Mouse (Mus musculus) neural tube, embryonic 14.5 days (tissue): Measurements from ENCODE around the gene H2al1f. TPM values are rescaled to one million over a fixed set of nuclear protein-coding genes. Genes with fewer than 3 reads are reported as not detected.
"Not testable (repeated sequence)": the region's sequence is repeated elsewhere in the genome, so short reads cannot be mapped to it uniquely, and the experiment has no call there.

Experiments
- ATAC-seq: fragments of 200-750 bp; cut with Nextera tagmentation; 2 replicates; pipeline ENCODE4 v1.8.0; 2017; ENCODE audit warnings: low read depth, mild to moderate bottlenecking, moderate TSS enrichment, moderate library complexity
- H3K27ac ChIP-seq: fragments of 300-500 bp; sonication (generic); 2 replicates; pipeline ENCODE4 v1.5.1; 2014; ENCODE audit warnings: low read depth, mild to moderate bottlenecking, control low read depth, low read length, moderate library complexity, mixed read lengths
- H3K27me3 ChIP-seq: fragments of 300-500 bp; sonication (generic); 2 replicates; pipeline ENCODE4 v1.6.1; 2014; ENCODE audit warnings: low read length; ENCODE audit not compliant: control insufficient read depth, insufficient read depth
- H3K36me3 ChIP-seq: fragments of 300-500 bp; sonication (generic); 2 replicates; pipeline ENCODE4 v1.6.1; 2014; ENCODE audit warnings: low read length, mixed read lengths; ENCODE audit not compliant: control insufficient read depth, insufficient read depth
- H3K4me1 ChIP-seq: fragments of 300-500 bp; sonication (generic); 2 replicates; pipeline ENCODE4 v1.6.1; 2014; ENCODE audit warnings: low read length; ENCODE audit not compliant: control insufficient read depth, insufficient read depth
- H3K4me2 ChIP-seq: fragments of 300-500 bp; sonication (generic); 2 replicates; pipeline ENCODE4 v1.6.1; 2014; ENCODE audit warnings: mild to moderate bottlenecking, low read depth, low read length, control low read depth
- H3K4me3 ChIP-seq: fragments of 300-500 bp; sonication (generic); 2 replicates; pipeline ENCODE4 v1.5.1; 2014; ENCODE audit warnings: low read depth, low read length, control low read depth, mixed read lengths
- H3K9ac ChIP-seq: fragments of 300-500 bp; sonication (generic); replicated peaks from 2 replicates; pipeline ENCODE4 v1.6.1; 2014; ENCODE audit warnings: low read depth, mild to moderate bottlenecking, control low read depth, low read length, mixed read lengths
- H3K9me3 ChIP-seq: fragments of 300-500 bp; sonication (generic); 2 replicates; pipeline ENCODE4 v1.6.1; 2016; ENCODE audit warnings: low read length; ENCODE audit not compliant: control insufficient read depth
- WGBS: fragments of 180-500 bp; shearing (Covaris S2); extraction: QIAGEN DNeasy Blood & Tissue Kit; methylation state at CpG from one replicate; pipeline ENCODE4 v1.1.7; 2014; 5-methylcytosine and 5-hydroxymethylcytosine counted together
- polyA plus RNA-seq: library from polyadenylated mRNA; unstranded; fragments of >200 nt; fragmentation: Nextera tagmentation; extraction: Ambion mirVana; gene quantifications from 2 replicates; pipeline ENCODE4 v1.2.1, GENCODE M21; 2014

H2al1f gene
- polyA plus RNA-seq = not detected in 2 replicates

- not testable (repeated sequence) for H3K36me3 ChIP-seq, H3K9ac ChIP-seq, H3K4me2 ChIP-seq, H3K9me3 ChIP-seq, H3K4me1 ChIP-seq, ATAC-seq, H3K27me3 ChIP-seq, H3K4me3 ChIP-seq, H3K27ac ChIP-seq
- WGBS = no CpG with 5 or more reads among the region's 6 CpGs
These were observed at the start of gene H2al1f for GRCm38 (mm10) chrX:11314858-11315257. Gene H2al1f (plus strand): TSS chrX:11315158.

- H3K36me3 ChIP-seq = no peaks in the 10 kb centered on the region
- no peaks in the 10 kb centered on the region for H3K9me3 ChIP-seq
- 66% methylated on average over 7 of the region's 7 CpGs for WGBS
- H3K4me1 ChIP-seq = no peaks in the 10 kb centered on the region
- no peak overlapping the region for H3K9ac ChIP-seq
- H3K4me3 ChIP-seq = no peak overlapping the region
- no peak overlapping the region for H3K4me2 ChIP-seq
- no peak; the same call in 1 of the 2 replicates for ATAC-seq
- no peak overlapping the region for H3K27ac ChIP-seq
- H3K27me3 ChIP-seq = no peaks in the 10 kb centered on the region
These were observed 47.2 kb upstream of the H2al1f start for GRCm38 (mm10) chrX:11267791-11268190.

GRCm38 (mm10) chrX:11269074-11269473 is 45.9 kb upstream of the H2al1f start:
- ATAC-seq = no peak
- Histone ChIP-seq H3K9ac (no peak overlapping the region), H3K36me3 (no peaks in the 10 kb centered on the region), H3K4me2 (no peak overlapping the region), H3K4me1 (no peaks in the 10 kb centered on the region), H3K27ac (no peak overlapping the region), H3K27me3 (no peaks in the 10 kb centered on the region), H3K4me3 (no peak overlapping the region), H3K9me3 (no peaks in the 10 kb centered on the region)
- 87% methylated on average over 3 of the region's 3 CpGs for WGBS

DNA sequence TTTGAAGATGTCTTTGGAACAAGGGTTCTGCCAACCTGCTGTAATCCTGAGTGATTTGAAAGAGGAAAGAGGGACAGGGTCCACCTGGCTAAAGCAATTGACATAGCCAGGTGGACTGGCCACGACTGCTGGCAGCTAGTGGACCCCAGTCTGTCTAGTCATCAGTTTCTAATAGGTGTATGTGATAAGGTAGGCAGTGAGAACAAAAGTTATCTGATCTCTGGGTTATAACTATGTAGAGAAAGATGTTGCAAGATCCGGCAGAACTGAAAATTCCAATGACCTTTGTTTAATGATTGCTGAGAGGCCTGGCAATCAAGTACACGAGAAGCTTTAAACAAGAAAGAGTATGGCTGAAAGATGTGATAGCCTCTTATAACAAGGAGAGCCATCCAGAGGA is 41.8 kb upstream of the H2al1f start:
- Histone ChIP-seq H3K36me3 (no peaks in the 10 kb centered on the region), H3K9ac (no peak overlapping the region), H3K4me2 (no peak overlapping the region), H3K9me3 (no peaks in the 10 kb centered on the region), H3K4me3 (no peak overlapping the region), H3K4me1 (no peaks in the 10 kb centered on the region), H3K27ac (no peak overlapping the region), H3K27me3 (no peaks in the 10 kb centered on the region)
- WGBS = 87% methylated on average over 3 of the region's 3 CpGs
- no peak for ATAC-seq

DNA sequence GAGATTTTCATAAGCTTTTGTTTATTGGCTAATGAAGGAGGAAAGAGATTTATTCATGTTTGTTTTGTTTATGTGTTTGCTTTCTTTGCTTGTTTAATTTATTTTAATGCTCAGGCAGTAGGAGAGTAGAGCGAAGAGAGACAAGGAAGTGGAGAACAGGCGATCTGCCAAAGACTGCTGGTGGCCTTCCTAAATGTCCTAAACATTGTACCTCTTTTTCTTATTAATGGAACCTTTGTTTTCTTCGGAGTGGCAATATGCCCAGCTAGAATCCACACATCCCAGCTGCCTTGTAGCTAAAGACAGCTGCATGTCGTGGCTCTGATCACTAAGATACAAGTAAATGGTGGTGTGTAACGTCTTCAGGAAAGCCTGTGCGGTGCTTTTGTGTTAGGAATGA is 37.9 kb upstream of the H2al1f start:
- H3K4me3 ChIP-seq = no peak overlapping the region
- no peak overlapping the region for H3K27ac ChIP-seq
- ATAC-seq = no peak
- no peaks in the 10 kb centered on the region for H3K9me3 ChIP-seq
- no peak overlapping the region for H3K4me2 ChIP-seq
- WGBS = 69% methylated on average over 6 of the region's 6 CpGs
- no peaks in the 10 kb centered on the region for H3K36me3 ChIP-seq
- no peaks in the 10 kb centered on the region for H3K4me1 ChIP-seq
- no peak overlapping the region for H3K9ac ChIP-seq
- no peaks in the 10 kb centered on the region for H3K27me3 ChIP-seq

GRCm38 (mm10) chrX:11280741-11281140 is 34.2 kb upstream of the H2al1f start:
- no peak overlapping the region for H3K9ac ChIP-seq
- no peak overlapping the region for H3K4me3 ChIP-seq
- no peaks in the 10 kb centered on the region for H3K36me3 ChIP-seq
- H3K27ac ChIP-seq = no peak overlapping the region
- no peaks in the 10 kb centered on the region for H3K9me3 ChIP-seq
- no peaks in the 10 kb centered on the region for H3K27me3 ChIP-seq
- WGBS = 77% methylated on average over 2 of the region's 2 CpGs
- no peaks in the 10 kb centered on the region for H3K4me1 ChIP-seq
- H3K4me2 ChIP-seq = no peak overlapping the region
- ATAC-seq = no peak

GRCm38 (mm10) chrX:11288306-11288882 is 26.6 kb upstream of the H2al1f start:
- WGBS = 79% methylated on average over 14 of the region's 14 CpGs
- no peak overlapping the region for H3K4me3 ChIP-seq
- no peak for ATAC-seq
- H3K4me2 ChIP-seq = no peak overlapping the region
- H3K9me3 ChIP-seq = no peaks in the 10 kb centered on the region
- H3K27ac ChIP-seq = no peak overlapping the region
- H3K36me3 ChIP-seq = no peaks in the 10 kb centered on the region
- no peak overlapping the region for H3K9ac ChIP-seq
- no peaks in the 10 kb centered on the region for H3K27me3 ChIP-seq
- H3K4me1 ChIP-seq = no peaks in the 10 kb centered on the region

- 66% methylated on average over 4 of the region's 4 CpGs for WGBS
- H3K27me3 ChIP-seq = no peaks in the 10 kb centered on the region
- H3K9ac ChIP-seq = no peak overlapping the region
These were observed 25.7 kb upstream of the H2al1f start for GRCm38 (mm10) chrX:11289244-11289643.

DNA sequence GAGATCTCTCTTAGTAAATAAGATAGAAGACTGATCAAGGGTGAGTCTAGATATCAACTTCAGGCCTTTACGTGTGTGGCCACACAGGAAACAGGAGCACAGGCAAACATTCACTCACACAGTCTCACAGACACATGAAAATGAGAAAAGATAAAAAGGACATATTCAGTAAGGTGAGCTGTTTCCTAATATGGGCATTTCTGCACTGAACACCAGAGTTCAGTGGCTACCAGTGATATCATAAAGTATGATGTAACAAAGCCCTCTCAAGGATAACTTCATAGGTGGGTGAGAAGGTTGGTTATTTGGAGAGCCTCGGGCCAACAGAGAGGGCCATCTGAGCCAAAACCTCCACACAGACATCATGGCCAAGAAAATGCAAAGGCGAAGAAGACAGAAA is 16.0 kb upstream of the H2al1f start, which contains the start of gene H2al1a:
H2al1a (plus strand) TSS at position 301 of the 400 bp plus-strand sequence.
- not testable (repeated sequence) for H3K4me1 ChIP-seq, H3K9ac ChIP-seq, H3K27ac ChIP-seq, H3K4me2 ChIP-seq, H3K36me3 ChIP-seq, ATAC-seq, H3K4me3 ChIP-seq, H3K27me3 ChIP-seq, H3K9me3 ChIP-seq
- no CpG with 5 or more reads among the region's 3 CpGs for WGBS

More at GRCm38 (mm10) chrX:11289244-11289643, 25.7 kb upstream of the H2al1f start:
- H3K27ac ChIP-seq = no peak overlapping the region
- H3K36me3 ChIP-seq = no peaks in the 10 kb centered on the region
- H3K9me3 ChIP-seq = no peaks in the 10 kb centered on the region
- ATAC-seq = no peak
- H3K4me1 ChIP-seq = no peaks in the 10 kb centered on the region
- no peak overlapping the region for H3K4me3 ChIP-seq
- H3K4me2 ChIP-seq = no peak overlapping the region
